Mouse (Mus musculus): ENCODE measurements around the gene Tead1. TPM values are rescaled to one million over a fixed set of nuclear protein-coding genes. Genes with fewer than 3 reads are reported as not detected.

The Tead1 gene
- polyA plus RNA-seq, 1 experiment from 2014 or later, result 2.1 TPM

GRCm38 (mm10) chr7:112684626-112685561 is 5.8 kb downstream of the Tead1 start:
- Histone ChIP-seq H3K27ac (ENCODE audit: low read depth) (no peak overlapping the region), H3K36me3 (replicated peaks; ENCODE audit: insufficient read depth, low read length) (no peaks in the 10 kb centered on the region), H3K9me3 (ENCODE audit: low read length) (no peaks in the 10 kb centered on the region), H3K9ac (replicated peaks) (no peak overlapping the region), H3K4me1 (ENCODE audit: insufficient read depth) (peaks cover 6% of the 10 kb centered on the region; the same call in 1 of the 2 replicates), H3K27me3 (ENCODE audit: insufficient read depth, low read length) (peaks cover 9% of the 10 kb centered on the region), H3K4me3 (ENCODE audit: low read depth, low read length) (no peak overlapping the region), H3K4me2 (ENCODE audit: low read depth, low read length) (no peak overlapping the region)
- TF ChIP-seq EP300 (IDR thresholded peaks at IDR 0.05; ENCODE audit: low read depth), result no peak
- no peak for TF ChIP-seq CTCF (IDR thresholded peaks at IDR 0.05; ENCODE audit: low read depth)
- 18% methylated on average over 23 of the region's 23 CpGs for WGBS (ENCODE audit: insufficient replicate concordance)
- no peak for ATAC-seq
- no peak for DNase-seq

GRCm38 (mm10) chr7:112685993-112686392 is 6.9 kb downstream of the Tead1 start:
- ATAC-seq, result no peak
- peaks cover 6% of the 10 kb centered on the region; the same call in 1 of the 2 replicates for H3K4me1 ChIP-seq (ENCODE audit: insufficient read depth)

GRCm38 (mm10) chr7:112686586-112686985 is 7.5 kb downstream of the Tead1 start:
- Histone ChIP-seq H3K36me3 (replicated peaks; ENCODE audit: insufficient read depth, low read length) (no peaks in the 10 kb centered on the region), H3K9me3 (ENCODE audit: low read length) (no peaks in the 10 kb centered on the region), H3K4me1 (ENCODE audit: insufficient read depth) (peaks cover 6% of the 10 kb centered on the region; the same call in 1 of the 2 replicates), H3K9ac (replicated peaks) (no peak overlapping the region), H3K27me3 (ENCODE audit: insufficient read depth, low read length) (no peaks in the 10 kb centered on the region), H3K27ac (ENCODE audit: low read depth) (no peak overlapping the region), H3K4me2 (ENCODE audit: low read depth, low read length) (no peak overlapping the region), H3K4me3 (ENCODE audit: low read depth, low read length) (no peak overlapping the region)
- 49% methylated on average over 10 of the region's 10 CpGs for WGBS (ENCODE audit: insufficient replicate concordance)
- no peak for ATAC-seq
- no peak for DNase-seq
- TF ChIP-seq CTCF (IDR thresholded peaks at IDR 0.05; ENCODE audit: low read depth), result no peak
- no peak for TF ChIP-seq EP300 (IDR thresholded peaks at IDR 0.05; ENCODE audit: low read depth)

More at GRCm38 (mm10) chr7:112685993-112686392, 6.9 kb downstream of the Tead1 start:
- no peaks in the 10 kb centered on the region for H3K36me3 ChIP-seq (replicated peaks; ENCODE audit: insufficient read depth, low read length)
- no peak overlapping the region for H3K4me3 ChIP-seq (ENCODE audit: low read depth, low read length)
- H3K9ac ChIP-seq (replicated peaks), result no peak overlapping the region
- H3K27ac ChIP-seq (ENCODE audit: low read depth), result no peak overlapping the region
- H3K27me3 ChIP-seq (ENCODE audit: insufficient read depth, low read length), result peaks cover 2% of the 10 kb centered on the region; the same call in 1 of the 2 replicates
- 59% methylated on average over 3 of the region's 3 CpGs for WGBS (ENCODE audit: insufficient replicate concordance)
- H3K4me2 ChIP-seq (ENCODE audit: low read depth, low read length), result no peak overlapping the region
- TF ChIP-seq EP300 (IDR thresholded peaks at IDR 0.05; ENCODE audit: low read depth), result no peak
- TF ChIP-seq CTCF (IDR thresholded peaks at IDR 0.05; ENCODE audit: low read depth), result no peak
- H3K9me3 ChIP-seq (ENCODE audit: low read length), result no peaks in the 10 kb centered on the region
- no peak for DNase-seq

- no peaks in the 10 kb centered on the region for H3K9me3 ChIP-seq (ENCODE audit: low read length)
- ATAC-seq (peak; percentile 88), DNase-seq (peak; percentile 28)
- no peak overlapping the region for H3K4me3 ChIP-seq (ENCODE audit: low read depth, low read length)
- TF ChIP-seq CTCF (IDR thresholded peaks at IDR 0.05; ENCODE audit: low read depth) (no peak), EP300 (IDR thresholded peaks at IDR 0.05; ENCODE audit: low read depth) (peak; percentile 12; the same call in 1 of the 2 replicates)
- no peak overlapping the region for H3K9ac ChIP-seq (replicated peaks)
- H3K27me3 ChIP-seq (ENCODE audit: insufficient read depth, low read length), result no peaks in the 10 kb centered on the region
- peaks cover 6% of the 10 kb centered on the region; the same call in 1 of the 2 replicates for H3K4me1 ChIP-seq (ENCODE audit: insufficient read depth)
- 29% methylated on average over 9 of the region's 9 CpGs for WGBS (ENCODE audit: insufficient replicate concordance)
- H3K27ac ChIP-seq (ENCODE audit: low read depth), result peak overlapping the region; percentile 72
- H3K36me3 ChIP-seq (replicated peaks; ENCODE audit: insufficient read depth, low read length), result no peaks in the 10 kb centered on the region
- H3K4me2 ChIP-seq (ENCODE audit: low read depth, low read length), result peak overlapping the region; percentile 29; the same call in 1 of the 2 replicates
Observed at GRCm38 (mm10) chr7:112688425-112689001, 9.4 kb downstream of the Tead1 start.

- Histone ChIP-seq H3K9me3 (ENCODE audit: low read length) (no peaks in the 10 kb centered on the region), H3K4me3 (ENCODE audit: low read depth, low read length) (no peak overlapping the region), H3K9ac (replicated peaks) (no peak overlapping the region), H3K4me2 (ENCODE audit: low read depth, low read length) (no peak overlapping the region), H3K27ac (ENCODE audit: low read depth) (no peak overlapping the region), H3K4me1 (ENCODE audit: insufficient read depth) (peaks cover 10% of the 10 kb centered on the region; the same call in 1 of the 2 replicates), H3K27me3 (ENCODE audit: insufficient read depth, low read length) (no peaks in the 10 kb centered on the region), H3K36me3 (replicated peaks; ENCODE audit: insufficient read depth, low read length) (no peaks in the 10 kb centered on the region)
- ATAC-seq (no peak), DNase-seq (no peak)
- 27% methylated on average over 7 of the region's 7 CpGs for WGBS (ENCODE audit: insufficient replicate concordance)
- no peak for TF ChIP-seq EP300 (IDR thresholded peaks at IDR 0.05; ENCODE audit: low read depth)
- TF ChIP-seq CTCF (IDR thresholded peaks at IDR 0.05; ENCODE audit: low read depth), result no peak
Observed at GRCm38 (mm10) chr7:112690836-112691781, 12.0 kb downstream of the Tead1 start.

All from liver, postnatal 0 days (tissue).